Mouse (Mus musculus): ENCODE data around the gene Gm14443. TPM values are rescaled to one million over a fixed set of nuclear protein-coding genes. Genes with fewer than 3 reads are reported as not detected.
"Not testable (repeated sequence)": the region's sequence is repeated elsewhere in the genome, so short reads cannot be mapped to it uniquely, and the experiment has no call there.

The Gm14443 gene
- polyA plus RNA-seq, 1 experiment from 2014 or later: not detected

- Histone ChIP-seq H3K9ac (replicated peaks) (no peak overlapping the region), H3K27ac (ENCODE audit: low read depth) (no peak overlapping the region), H3K4me3 (ENCODE audit: low read depth, low read length) (no peak overlapping the region), H3K9me3 (ENCODE audit: low read length) (no peaks in the 10 kb centered on the region), H3K4me1 (ENCODE audit: insufficient read depth) (no peaks in the 10 kb centered on the region), H3K27me3 (ENCODE audit: insufficient read depth, low read length) (no peaks in the 10 kb centered on the region), H3K36me3 (replicated peaks; ENCODE audit: insufficient read depth, low read length) (no peaks in the 10 kb centered on the region), H3K4me2 (ENCODE audit: low read depth, low read length) (no peak overlapping the region)
- no peak for TF ChIP-seq EP300 (IDR thresholded peaks at IDR 0.05; ENCODE audit: low read depth)
- no peak for TF ChIP-seq CTCF (IDR thresholded peaks at IDR 0.05; ENCODE audit: low read depth)
- no peak for ATAC-seq
- 73% methylated on average over 3 of the region's 3 CpGs for WGBS (ENCODE audit: insufficient replicate concordance)
- no peak for DNase-seq
Measured at GRCm38 (mm10) chr2:175172123-175172522, 3.5 kb downstream of the Gm14443 start.

GRCm38 (mm10) chr2:175166870-175167269 lies 8.8 kb downstream of the Gm14443 start:
- H3K9ac ChIP-seq (replicated peaks); H3K4me3 ChIP-seq (ENCODE audit: low read depth, low read length); DNase-seq; H3K4me1 ChIP-seq (ENCODE audit: insufficient read depth); H3K36me3 ChIP-seq (replicated peaks; ENCODE audit: insufficient read depth, low read length); H3K4me2 ChIP-seq (ENCODE audit: low read depth, low read length); ATAC-seq; H3K27ac ChIP-seq (ENCODE audit: low read depth); H3K9me3 ChIP-seq (ENCODE audit: low read length); H3K27me3 ChIP-seq (ENCODE audit: insufficient read depth, low read length): not testable (repeated sequence)
- WGBS (ENCODE audit: insufficient replicate concordance): 81% methylated on average over 2 of the region's 2 CpGs

GRCm38 (mm10) chr2:175165110-175165509 lies 10.6 kb downstream of the Gm14443 start:
- DNase-seq: not testable (repeated sequence)

GRCm38 (mm10) chr2:175161438-175161837 lies 14.2 kb downstream of the Gm14443 start:
- not testable (repeated sequence) for ATAC-seq; H3K4me1 ChIP-seq (ENCODE audit: insufficient read depth); DNase-seq; H3K4me2 ChIP-seq (ENCODE audit: low read depth, low read length); H3K27me3 ChIP-seq (ENCODE audit: insufficient read depth, low read length); H3K9ac ChIP-seq (replicated peaks); H3K27ac ChIP-seq (ENCODE audit: low read depth); H3K36me3 ChIP-seq (replicated peaks; ENCODE audit: insufficient read depth, low read length); H3K4me3 ChIP-seq (ENCODE audit: low read depth, low read length); H3K9me3 ChIP-seq (ENCODE audit: low read length)
- 87% methylated on average over 4 of the region's 4 CpGs for WGBS (ENCODE audit: insufficient replicate concordance)

More at GRCm38 (mm10) chr2:175165110-175165509, 10.6 kb downstream of the Gm14443 start:
- not testable (repeated sequence) for H3K27ac ChIP-seq (ENCODE audit: low read depth); H3K4me1 ChIP-seq (ENCODE audit: insufficient read depth); H3K27me3 ChIP-seq (ENCODE audit: insufficient read depth, low read length); H3K9me3 ChIP-seq (ENCODE audit: low read length); H3K36me3 ChIP-seq (replicated peaks; ENCODE audit: insufficient read depth, low read length); H3K4me3 ChIP-seq (ENCODE audit: low read depth, low read length); H3K4me2 ChIP-seq (ENCODE audit: low read depth, low read length); H3K9ac ChIP-seq (replicated peaks); ATAC-seq
- 87% methylated on average over 12 of the region's 12 CpGs for WGBS (ENCODE audit: insufficient replicate concordance)

- ATAC-seq (no peak), DNase-seq (no peak)
- 75% methylated on average over 3 of the region's 3 CpGs for WGBS (ENCODE audit: insufficient replicate concordance)
- H3K27me3 ChIP-seq (ENCODE audit: insufficient read depth, low read length): no peaks in the 10 kb centered on the region
- H3K4me1 ChIP-seq (ENCODE audit: insufficient read depth): no peaks in the 10 kb centered on the region
- H3K9ac ChIP-seq (replicated peaks): no peak overlapping the region
- no peak overlapping the region for H3K27ac ChIP-seq (ENCODE audit: low read depth)
- H3K4me3 ChIP-seq (ENCODE audit: low read depth, low read length): no peak overlapping the region
- H3K9me3 ChIP-seq (ENCODE audit: low read length): 0 out of 2 replicates have a peak, but pooled peaks cover 6% of the 10 kb centered on the region
- TF ChIP-seq EP300 (IDR thresholded peaks at IDR 0.05; ENCODE audit: low read depth) (no peak), CTCF (IDR thresholded peaks at IDR 0.05; ENCODE audit: low read depth) (no peak)
- H3K4me2 ChIP-seq (ENCODE audit: low read depth, low read length): no peak overlapping the region
- H3K36me3 ChIP-seq (replicated peaks; ENCODE audit: insufficient read depth, low read length): no peaks in the 10 kb centered on the region
Measured at GRCm38 (mm10) chr2:175158642-175159041, 17.0 kb downstream of the Gm14443 start.

- 82% methylated on average over 13 of the region's 13 CpGs for WGBS (ENCODE audit: insufficient replicate concordance)
Measured at GRCm38 (mm10) chr2:175156696-175157095, 19.0 kb downstream of the Gm14443 start.

GRCm38 (mm10) chr2:175141993-175142295 lies 33.7 kb downstream of the Gm14443 start, which contains the start of gene Gm14399:
Gene Gm14399 (minus strand): TSS chr2:175142012.
- H3K9ac ChIP-seq (replicated peaks): peak within 1 kb of the TSS; percentile 41
- peak within 1 kb of the TSS; percentile 41 for H3K4me3 ChIP-seq (ENCODE audit: low read depth, low read length)
- peak within 1 kb of the TSS; percentile 49; the same call in 1 of the 2 replicates for H3K4me2 ChIP-seq (ENCODE audit: low read depth, low read length)
- not testable (repeated sequence) for H3K9me3 ChIP-seq (ENCODE audit: low read length); H3K27ac ChIP-seq (ENCODE audit: low read depth); H3K27me3 ChIP-seq (ENCODE audit: insufficient read depth, low read length); DNase-seq; H3K36me3 ChIP-seq (replicated peaks; ENCODE audit: insufficient read depth, low read length); H3K4me1 ChIP-seq (ENCODE audit: insufficient read depth); ATAC-seq
- 0% methylated on average over 1 of the region's 2 CpGs for WGBS (ENCODE audit: insufficient replicate concordance)

More at GRCm38 (mm10) chr2:175156696-175157095, 19.0 kb downstream of the Gm14443 start:
- no peaks in the 10 kb centered on the region for H3K4me1 ChIP-seq (ENCODE audit: insufficient read depth)
- ATAC-seq (no peak), DNase-seq (no peak)
- no peak overlapping the region for H3K27ac ChIP-seq (ENCODE audit: low read depth)
- H3K9ac ChIP-seq (replicated peaks): no peak overlapping the region
- no peaks in the 10 kb centered on the region for H3K27me3 ChIP-seq (ENCODE audit: insufficient read depth, low read length)
- no peak overlapping the region for H3K4me2 ChIP-seq (ENCODE audit: low read depth, low read length)
- no peaks in the 10 kb centered on the region for H3K36me3 ChIP-seq (replicated peaks; ENCODE audit: insufficient read depth, low read length)
- no peak overlapping the region for H3K4me3 ChIP-seq (ENCODE audit: low read depth, low read length)
- H3K9me3 ChIP-seq (ENCODE audit: low read length): 0 out of 2 replicates have a peak, but pooled peaks cover 6% of the 10 kb centered on the region
- TF ChIP-seq EP300 (IDR thresholded peaks at IDR 0.05; ENCODE audit: low read depth): no peak
- TF ChIP-seq CTCF (IDR thresholded peaks at IDR 0.05; ENCODE audit: low read depth): no peak

GRCm38 (mm10) chr2:175141118-175141992 lies 34.3 kb downstream of the Gm14443 start:
- H3K9ac ChIP-seq (replicated peaks): peak overlapping the region; percentile 41
- 1% methylated on average over 22 of the region's 25 CpGs for WGBS (ENCODE audit: insufficient replicate concordance)
- not testable (repeated sequence) for H3K27me3 ChIP-seq (ENCODE audit: insufficient read depth, low read length); H3K27ac ChIP-seq (ENCODE audit: low read depth); H3K4me1 ChIP-seq (ENCODE audit: insufficient read depth); H3K36me3 ChIP-seq (replicated peaks; ENCODE audit: insufficient read depth, low read length); DNase-seq; H3K9me3 ChIP-seq (ENCODE audit: low read length); ATAC-seq
- H3K4me3 ChIP-seq (ENCODE audit: low read depth, low read length): peak overlapping the region; percentile 41
- peak overlapping the region; percentile 49; the same call in 1 of the 2 replicates for H3K4me2 ChIP-seq (ENCODE audit: low read depth, low read length)

GRCm38 (mm10) chr2:175140624-175141023 lies 35.0 kb downstream of the Gm14443 start:
- H3K4me3 ChIP-seq (ENCODE audit: low read depth, low read length); H3K4me1 ChIP-seq (ENCODE audit: insufficient read depth); H3K27ac ChIP-seq (ENCODE audit: low read depth); H3K4me2 ChIP-seq (ENCODE audit: low read depth, low read length); H3K9me3 ChIP-seq (ENCODE audit: low read length); DNase-seq; ATAC-seq; H3K27me3 ChIP-seq (ENCODE audit: insufficient read depth, low read length); H3K36me3 ChIP-seq (replicated peaks; ENCODE audit: insufficient read depth, low read length); H3K9ac ChIP-seq (replicated peaks): not testable (repeated sequence)
